Mouse (Mus musculus): ENCODE data around the gene Pml. TPM values are rescaled to one million over a fixed set of nuclear protein-coding genes. Genes with fewer than 3 reads are reported as not detected.
A peak's percentile ranks its signal among the peaks of the same experiment; 100 is the strongest.

The Pml gene
- polyA plus RNA-seq, 1 experiment = 9.5 TPM

GRCm38 (mm10) chr9:58203516-58204447 is 45.8 kb downstream of the Pml start, which contains the start of the genes Islr and Islr2:
Islr (minus strand) TSS chr9:58204306.
Islr2 (minus strand) TSS chr9:58204319.
- peak in 1 of 2 experiments; percentile 66 for DNase-seq (ENCODE audit: extremely low spot score in 1 of 2, low spot score in 1 of 2)

GRCm38 (mm10) chr9:58202676-58203453 is 46.7 kb downstream of the Pml start:
- DNase-seq (ENCODE audit: extremely low spot score in 1 of 2, low spot score in 1 of 2) = peak in 1 of 2 experiments; percentile 77

GRCm38 (mm10) chr9:58201861-58202549 is 47.6 kb downstream of the Pml start:
- DNase-seq (ENCODE audit: extremely low spot score in 1 of 2, low spot score in 1 of 2) = peak in 1 of 2 experiments; percentile 64

- DNase-seq (ENCODE audit: extremely low spot score in 1 of 2, low spot score in 1 of 2) = peak in 1 of 2 experiments; percentile 39
Measured at GRCm38 (mm10) chr9:58201091-58201842, 48.3 kb downstream of the Pml start.

- DNase-seq (ENCODE audit: extremely low spot score in 1 of 2, low spot score in 1 of 2) = peak in 1 of 2 experiments; percentile 51
Measured at GRCm38 (mm10) chr9:58200270-58201090, 49.1 kb downstream of the Pml start.

- peak in 1 of 2 experiments; percentile 44 for DNase-seq (ENCODE audit: extremely low spot score in 1 of 2, low spot score in 1 of 2)
Measured at GRCm38 (mm10) chr9:58199381-58200269, 50.0 kb downstream of the Pml start.

- DNase-seq (ENCODE audit: extremely low spot score in 1 of 2, low spot score in 1 of 2) = no peak
Measured at GRCm38 (mm10) chr9:58198801-58199371, 50.7 kb downstream of the Pml start.

GRCm38 (mm10) chr9:58197781-58198701 is 51.5 kb downstream of the Pml start:
- DNase-seq (ENCODE audit: extremely low spot score in 1 of 2, low spot score in 1 of 2) = no peak

GRCm38 (mm10) chr9:58196610-58197567 is 52.7 kb downstream of the Pml start:
- DNase-seq (ENCODE audit: extremely low spot score in 1 of 2, low spot score in 1 of 2) = no peak

- no peak for DNase-seq (ENCODE audit: extremely low spot score in 1 of 2, low spot score in 1 of 2)
Measured at GRCm38 (mm10) chr9:58196141-58196540, 53.4 kb downstream of the Pml start.

GRCm38 (mm10) chr9:58195671-58196070 is 53.9 kb downstream of the Pml start:
- DNase-seq (ENCODE audit: extremely low spot score in 1 of 2, low spot score in 1 of 2) = no peak

GRCm38 (mm10) chr9:58194222-58194621 is 55.4 kb downstream of the Pml start:
- DNase-seq (ENCODE audit: extremely low spot score in 1 of 2, low spot score in 1 of 2) = no peak

GRCm38 (mm10) chr9:58184456-58184855 is 65.1 kb downstream of the Pml start:
- DNase-seq (ENCODE audit: extremely low spot score in 1 of 2, low spot score in 1 of 2) = no peak

- DNase-seq (ENCODE audit: extremely low spot score in 1 of 2, low spot score in 1 of 2) = no peak
Measured at GRCm38 (mm10) chr9:58179390-58179789, 70.2 kb downstream of the Pml start.

- DNase-seq (ENCODE audit: extremely low spot score in 1 of 2, low spot score in 1 of 2) = no peak
Measured at GRCm38 (mm10) chr9:58177165-58177564, 72.4 kb downstream of the Pml start.

Measured in frontal cortex, adult 2 months (tissue).